Mouse (Mus musculus): ENCODE data around the gene Mgat4b.

DNA sequence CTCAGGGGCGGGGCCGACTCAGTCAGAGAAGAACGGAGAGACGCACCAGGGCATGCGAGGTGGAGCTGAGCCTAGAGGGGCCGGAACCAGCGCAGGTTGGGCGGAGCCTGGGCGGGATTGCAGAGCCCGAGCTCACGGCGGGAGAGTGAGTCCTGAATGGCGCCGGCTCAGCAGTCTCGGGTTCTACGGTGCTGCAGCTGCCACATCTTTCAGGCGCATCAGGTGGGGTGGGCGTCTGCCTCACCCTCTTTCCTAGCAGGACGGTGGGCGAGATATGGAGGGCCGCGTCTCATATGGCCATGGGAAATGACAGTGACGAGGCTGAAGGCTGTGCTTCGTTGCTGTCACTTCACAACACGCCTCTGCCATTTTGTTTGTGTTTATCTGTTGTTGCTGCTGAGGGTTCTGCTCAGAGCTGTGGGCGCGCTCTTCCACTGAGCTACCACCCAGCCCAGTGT is 35.9 kb upstream of the Mgat4b start:
- TF ChIP-seq ZNF384 (IDR thresholded peaks at IDR 0.05; ENCODE audit: low read depth, low read length) (no peak), CHD2 (IDR thresholded peaks at IDR 0.05; ENCODE audit: low read depth, low read length) (no peak), HCFC1 (IDR thresholded peaks at IDR 0.05; ENCODE audit: borderline replicate concordance, insufficient read depth, low read length) (peak; percentile 61; the same call in 1 of the 2 replicates), ZC3H11A (IDR thresholded peaks at IDR 0.05; ENCODE audit: borderline replicate concordance, low read depth, low read length) (no peak), MAFK (IDR thresholded peaks at IDR 0.05; ENCODE audit: insufficient read depth, low read depth, low read length) (no peak)
